Mouse (Mus musculus) inflammation-experienced regulatory T-cells, adult 6 months (primary cell): ENCODE results near the gene Gm17662. TPM values are rescaled to one million over a fixed set of nuclear protein-coding genes. Genes with fewer than 3 reads are reported as not detected.

Source experiments
- ATAC-seq: one replicate; pipeline ENCODE4 v1.8.0; 2017
- polyA plus RNA-seq, 3 experiments: library from polyadenylated mRNA; unstranded; fragments of 100-300 nt; shearing (Covaris generic); gene quantifications; one replicate each; pipeline ENCODE4 v1.2.1; 2017

The Gm17662 gene
- not detected for polyA plus RNA-seq

DNA sequence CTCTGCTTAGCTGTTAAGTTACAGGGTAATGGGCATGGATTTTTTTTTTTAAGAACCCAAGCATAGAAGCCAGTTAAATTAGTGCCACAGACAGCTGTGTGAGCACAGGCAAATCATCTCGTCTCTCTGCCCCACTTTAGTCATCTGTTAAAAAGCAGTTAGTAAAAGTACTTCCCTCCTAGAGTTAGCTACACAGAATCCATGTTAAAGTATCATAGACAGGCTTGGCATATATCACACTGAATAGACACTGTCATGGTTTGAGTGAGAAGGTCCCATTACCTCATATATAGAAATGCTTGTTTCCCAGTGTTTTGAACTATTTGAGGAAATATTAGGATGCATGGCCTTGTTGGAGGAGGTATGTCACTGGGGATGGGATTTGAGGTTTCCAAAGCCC, at the start of gene Gm17662:
Gm17662 (plus strand) TSS at position 301 of the 400 bp plus-strand sequence.
- no peak for ATAC-seq

DNA sequence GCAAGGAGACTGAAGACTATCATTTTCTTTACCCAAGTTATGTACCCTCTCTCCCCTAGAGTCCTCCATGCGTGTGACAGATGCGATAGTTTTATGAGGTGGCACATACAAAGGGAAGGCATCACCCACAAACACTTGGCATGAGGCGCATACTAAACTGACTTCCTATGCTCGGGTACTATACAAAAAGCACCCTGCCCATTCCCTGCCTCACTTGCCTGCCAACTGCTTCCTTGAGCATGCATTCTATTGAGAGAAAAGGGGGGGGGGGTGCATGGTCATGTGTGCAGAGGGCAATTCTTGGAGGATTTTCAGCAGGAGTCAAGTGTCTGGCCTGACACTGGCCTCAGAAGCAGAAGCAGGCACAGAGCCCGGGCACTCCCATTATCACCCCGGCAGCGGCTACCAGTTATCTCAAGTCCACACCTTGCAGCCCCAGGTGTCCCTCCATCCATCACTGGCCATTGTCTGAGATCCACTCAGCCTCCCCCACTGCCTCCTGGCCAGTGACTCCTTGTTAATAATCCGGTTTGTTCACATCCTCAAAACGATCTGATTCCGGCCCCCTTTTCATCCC, 46.3 kb upstream of the Gm17662 start:
- ATAC-seq: no peak

DNA sequence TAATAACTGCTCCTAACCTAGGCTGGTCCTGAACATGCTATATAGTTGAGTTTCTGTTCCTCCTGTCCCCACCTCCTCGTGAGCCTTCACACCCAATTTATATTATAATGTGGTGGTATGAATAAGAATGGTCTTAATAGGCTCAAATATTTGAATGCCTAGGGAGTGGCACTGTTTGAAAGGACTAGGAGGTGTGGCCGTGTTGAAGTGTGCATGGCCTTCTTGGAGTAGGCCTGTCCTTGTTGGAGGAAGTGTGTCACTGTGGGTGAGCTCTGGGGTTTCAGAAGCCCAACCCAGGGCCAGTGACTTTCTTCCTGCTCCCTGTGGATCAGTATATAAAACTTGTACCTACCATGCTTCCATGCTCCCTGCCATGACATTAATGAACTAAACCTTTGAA, 43.5 kb upstream of the Gm17662 start:
- ATAC-seq: no peak

DNA sequence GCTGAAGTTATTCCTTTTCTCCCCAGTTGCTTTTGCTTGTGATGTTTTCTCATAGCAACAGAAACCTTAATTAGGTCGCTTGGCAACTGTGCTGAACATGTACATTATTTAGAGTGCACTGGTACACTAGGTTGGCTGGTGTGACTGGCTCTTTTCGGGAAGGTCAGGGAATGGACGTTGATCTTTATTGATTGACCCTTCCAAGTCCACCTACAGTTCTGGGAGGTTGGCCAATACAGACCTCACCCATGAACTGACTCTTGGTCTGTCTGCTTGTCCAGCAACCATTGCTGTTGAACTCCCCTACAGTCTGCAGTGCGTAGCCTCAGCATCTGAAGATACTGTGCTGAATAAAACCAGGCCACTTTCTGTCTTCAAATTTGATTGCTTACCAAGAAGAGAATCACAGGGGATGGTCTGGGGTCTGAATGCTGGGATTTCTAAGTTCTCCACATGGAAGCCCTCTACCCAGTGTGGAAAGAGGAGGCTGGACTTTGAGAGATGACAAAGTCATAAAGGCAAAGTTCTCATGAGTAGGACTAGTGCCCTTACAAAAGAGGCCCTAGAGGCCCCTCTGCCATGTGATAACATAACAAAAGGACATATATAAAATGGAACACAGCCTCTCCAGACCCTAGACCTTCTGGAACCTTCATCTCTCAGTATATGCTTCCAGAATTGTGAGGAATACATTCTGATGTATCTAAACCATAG, 40.5 kb upstream of the Gm17662 start:
- no peak for ATAC-seq

DNA sequence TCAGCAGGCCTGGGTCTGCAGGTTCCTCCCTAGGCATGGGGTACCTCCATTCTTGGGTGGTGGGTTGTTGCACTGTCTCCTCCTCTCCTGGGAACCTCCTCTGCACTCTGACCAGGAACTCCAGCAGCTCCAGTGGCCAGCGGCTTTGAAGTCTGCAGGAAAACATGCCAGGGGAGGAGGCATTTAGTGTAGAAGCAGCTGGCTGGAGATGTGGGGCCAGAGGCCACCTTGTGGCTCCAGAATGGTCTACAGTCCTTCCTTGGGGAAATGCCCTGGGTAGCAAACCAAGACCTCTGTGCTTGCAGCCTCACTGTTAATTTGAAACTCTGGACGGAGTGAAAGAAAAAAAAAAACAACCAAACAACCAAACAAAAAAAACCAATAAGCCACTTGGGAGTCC, 39.6 kb upstream of the Gm17662 start:
- ATAC-seq: no peak

DNA sequence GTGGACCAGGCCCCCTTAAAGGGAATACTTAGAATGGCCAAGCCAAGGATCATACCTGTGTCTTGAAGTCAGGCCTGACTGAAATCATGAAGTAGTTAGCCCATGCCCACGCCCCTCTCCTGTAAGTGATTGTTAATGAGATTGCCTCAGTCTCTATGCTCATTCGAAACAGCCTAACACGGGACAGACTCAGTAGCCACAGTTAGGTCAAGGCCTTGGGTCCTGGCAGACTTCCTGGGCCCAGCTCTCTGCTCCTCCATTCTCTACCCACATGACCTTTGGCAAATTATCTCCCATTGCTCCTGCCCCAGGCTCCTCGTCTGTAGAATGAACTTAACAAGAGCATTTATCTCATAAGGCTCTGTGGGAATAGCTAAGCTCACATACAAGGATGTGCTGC, 38.1 kb upstream of the Gm17662 start:
- ATAC-seq: no peak

DNA sequence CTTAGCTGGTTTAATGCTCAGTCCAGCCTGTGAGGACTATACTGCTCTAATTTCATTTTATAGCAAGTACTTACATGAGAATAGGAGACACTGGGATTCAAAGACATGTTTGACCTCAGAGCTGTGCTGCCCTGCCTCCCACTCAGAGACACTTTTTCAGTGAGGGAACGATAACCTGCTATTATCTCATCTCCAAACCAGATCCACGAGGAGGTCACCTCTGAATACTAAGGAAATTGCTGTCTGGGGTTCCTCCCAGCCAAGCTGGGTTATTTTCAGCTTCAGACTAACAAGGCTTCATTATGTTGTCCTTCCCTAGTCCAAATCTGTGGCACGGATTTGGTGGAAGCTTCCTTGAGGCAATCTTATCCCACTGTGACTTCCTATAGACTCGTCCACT, 37.2 kb upstream of the Gm17662 start:
- no peak for ATAC-seq

DNA sequence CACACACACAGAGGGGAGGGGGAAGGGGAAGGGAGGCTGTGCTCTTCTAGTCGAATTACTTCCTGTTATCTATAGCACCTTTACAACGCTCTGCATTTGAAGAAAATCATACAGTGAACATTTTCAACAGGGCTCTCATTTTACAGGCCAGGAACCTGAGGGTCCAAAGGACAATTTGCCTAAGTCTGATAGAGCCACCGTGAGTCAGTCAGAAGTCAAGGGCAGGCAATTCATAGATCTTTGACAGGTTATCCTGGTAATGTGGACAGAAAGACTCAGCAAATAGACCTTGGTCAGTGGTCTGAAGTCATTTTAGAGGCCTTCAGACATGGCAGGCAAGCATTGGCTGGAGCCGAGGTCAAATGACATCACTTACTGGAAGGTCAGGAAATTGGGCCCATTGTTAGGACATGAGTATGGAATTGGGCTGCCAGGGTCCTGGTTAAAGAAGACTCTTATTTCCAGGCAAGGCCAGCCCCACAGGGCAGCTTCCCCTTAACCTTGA, 33.5 kb upstream of the Gm17662 start:
- ATAC-seq: no peak

DNA sequence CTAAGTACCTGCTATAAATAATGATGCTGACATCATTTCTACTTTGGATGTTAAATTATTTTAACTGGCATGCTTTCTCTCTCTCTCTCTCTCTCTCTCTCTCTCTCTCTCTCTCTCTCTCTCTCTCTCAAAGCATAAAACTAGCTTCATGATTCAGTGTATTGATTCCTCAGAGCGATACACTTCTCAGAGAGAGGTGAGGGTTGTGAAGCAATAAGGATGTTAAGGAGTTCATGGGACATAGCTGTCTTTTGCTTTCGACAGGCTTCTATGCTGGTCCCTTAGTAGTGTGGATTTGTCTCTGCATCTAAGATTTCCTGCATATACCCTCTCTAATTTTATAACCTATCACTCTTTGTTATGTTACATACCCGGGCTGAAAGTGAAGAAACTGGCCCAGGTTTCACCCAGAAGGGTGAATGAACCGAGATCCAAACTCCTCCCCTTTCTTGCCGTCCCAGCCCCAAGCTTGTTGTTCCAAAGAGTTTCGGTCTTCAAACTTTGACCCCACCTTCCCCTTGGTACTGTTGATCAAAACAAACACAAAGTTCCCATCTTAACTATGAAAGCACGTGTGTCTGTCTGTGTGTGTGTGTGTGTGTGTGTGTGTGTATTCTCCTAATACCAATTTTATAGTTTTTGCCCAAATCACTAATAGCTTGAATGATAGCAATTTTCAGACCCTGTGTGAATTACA, 32.6 kb upstream of the Gm17662 start:
- no peak for ATAC-seq

DNA sequence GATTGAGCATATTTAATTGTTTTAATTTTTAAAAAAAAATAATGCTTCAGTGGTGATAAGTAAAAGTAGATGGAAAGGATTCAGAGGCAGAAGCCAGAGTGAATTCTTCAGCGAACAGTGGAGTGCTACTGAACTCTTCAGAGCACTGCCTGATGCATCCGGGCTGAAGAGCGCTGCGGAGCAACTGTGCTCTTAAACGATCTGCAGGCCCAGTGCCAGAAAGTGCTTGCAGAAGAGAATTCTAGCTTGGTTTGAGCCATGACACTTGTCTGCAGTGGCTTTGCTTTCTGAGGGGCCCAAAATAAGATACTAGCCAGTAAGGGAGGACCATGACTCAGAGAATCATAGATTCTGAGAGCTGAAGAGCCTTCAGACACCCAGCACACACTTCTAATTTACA, 28.2 kb upstream of the Gm17662 start:
- no peak for ATAC-seq

DNA sequence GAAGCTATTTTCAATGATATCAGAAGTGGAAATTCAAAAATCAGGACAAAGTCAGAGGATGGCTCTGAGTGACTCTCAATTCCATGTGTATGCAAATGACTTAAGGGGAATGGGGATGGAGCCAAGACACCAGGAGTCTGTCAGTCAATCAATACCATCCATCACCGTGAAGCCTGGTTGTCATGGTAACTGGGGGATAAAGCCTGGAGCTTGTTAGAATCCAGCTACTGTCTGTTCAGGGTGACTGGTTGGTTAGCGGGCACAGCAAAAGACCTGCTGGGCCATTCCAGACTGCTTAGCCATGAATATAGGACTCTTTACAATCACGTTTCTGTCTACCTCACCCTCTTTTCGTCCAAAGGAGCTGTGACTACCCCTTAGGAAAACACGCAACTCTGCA, 22.0 kb upstream of the Gm17662 start:
- no peak for ATAC-seq

DNA sequence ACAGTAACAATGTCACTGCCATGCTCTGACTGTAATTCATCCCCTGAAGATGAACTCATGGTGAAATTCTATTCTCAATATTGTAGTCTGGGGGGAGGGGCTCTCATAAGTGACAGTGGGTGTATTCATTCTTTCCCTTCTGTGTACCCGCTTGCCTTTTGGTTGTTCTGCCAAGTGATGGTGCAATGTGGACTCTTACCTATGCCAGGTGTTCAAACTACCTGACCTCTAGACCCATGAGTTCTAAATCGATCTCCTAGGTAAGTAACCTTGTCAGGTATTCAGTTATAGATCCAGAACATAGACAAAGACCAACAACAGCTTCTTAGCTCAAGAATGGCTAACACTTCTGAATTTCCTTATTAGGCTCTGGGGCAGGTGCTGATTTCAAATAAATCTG, 18.8 kb upstream of the Gm17662 start:
- ATAC-seq: no peak

DNA sequence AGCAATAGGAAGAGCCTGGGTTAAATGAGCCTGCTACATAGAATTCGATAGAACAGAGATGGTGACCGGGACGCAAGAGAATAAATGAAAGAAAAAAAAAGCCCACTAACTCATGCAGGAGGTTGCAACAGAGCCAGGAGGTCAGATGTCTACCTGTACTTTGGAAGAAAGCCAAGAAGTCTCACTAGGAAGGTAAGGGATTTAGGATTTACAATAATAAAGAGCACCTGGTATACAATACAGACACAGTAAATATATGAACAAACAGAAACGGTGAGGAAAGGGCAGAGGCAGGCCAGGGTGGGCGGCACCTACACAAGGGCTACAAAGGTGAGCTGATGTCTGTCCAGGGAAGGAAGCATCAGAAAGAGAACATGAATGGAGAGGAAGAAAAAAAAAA, 14.9 kb upstream of the Gm17662 start:
- ATAC-seq: no peak

DNA sequence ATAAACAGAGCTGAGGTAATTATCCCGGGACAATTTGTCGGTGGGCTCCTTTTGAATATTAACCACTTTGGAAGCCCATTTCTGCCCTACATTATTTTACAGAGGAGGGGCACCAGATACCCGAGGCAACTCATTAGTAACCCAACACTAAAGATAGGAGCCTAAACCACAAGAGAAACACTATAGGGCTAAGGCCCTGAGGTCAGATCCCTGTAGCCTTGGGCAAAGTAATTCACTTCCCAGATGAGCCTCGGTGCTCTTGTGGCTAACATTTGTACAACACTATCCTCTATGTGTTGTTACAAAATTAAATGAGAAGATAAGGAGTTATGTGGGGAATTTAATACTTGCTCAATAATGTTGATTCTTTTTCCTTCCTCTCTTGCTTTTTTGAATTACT, 13.6 kb upstream of the Gm17662 start:
- no peak for ATAC-seq

DNA sequence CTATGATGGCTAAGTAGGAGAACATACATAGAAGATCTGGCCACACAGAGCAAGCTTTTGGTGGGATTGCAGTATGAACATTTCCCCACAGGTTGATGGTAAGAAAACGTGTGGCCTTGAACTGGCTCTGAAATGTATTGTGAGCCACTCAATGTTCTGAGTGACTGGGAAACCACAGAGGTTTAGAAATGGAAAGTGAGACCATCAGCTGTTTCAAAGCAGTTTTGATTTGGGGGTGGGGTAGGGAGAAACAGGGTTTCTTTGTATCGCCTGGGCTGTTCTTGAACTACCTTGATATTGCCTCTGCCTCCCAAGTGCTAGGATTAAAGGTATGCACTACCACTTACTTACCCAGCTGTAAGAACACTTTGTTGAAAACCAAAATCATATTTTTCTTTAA, 1.9 kb upstream of the Gm17662 start:
- ATAC-seq: no peak

DNA sequence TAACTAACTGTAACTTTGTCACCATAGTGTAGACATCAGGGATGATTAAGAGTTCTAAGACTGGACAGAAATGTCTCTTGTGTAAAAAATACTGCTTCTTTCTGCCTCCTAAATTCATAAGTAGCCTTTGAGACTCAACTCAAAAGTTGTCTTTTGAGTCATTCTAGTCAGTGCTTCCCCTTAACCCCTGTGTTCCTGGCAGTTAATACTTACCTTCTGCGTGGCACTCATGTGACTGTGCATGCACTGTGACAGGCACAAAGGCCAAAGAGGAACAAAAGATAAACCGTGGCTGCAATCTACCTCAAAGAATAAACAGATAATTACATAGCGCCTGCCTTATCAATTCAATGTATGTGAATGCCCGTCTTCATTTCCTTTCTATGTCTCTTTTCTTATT, 694 bp downstream of the Gm17662 start:
- ATAC-seq: no peak

DNA sequence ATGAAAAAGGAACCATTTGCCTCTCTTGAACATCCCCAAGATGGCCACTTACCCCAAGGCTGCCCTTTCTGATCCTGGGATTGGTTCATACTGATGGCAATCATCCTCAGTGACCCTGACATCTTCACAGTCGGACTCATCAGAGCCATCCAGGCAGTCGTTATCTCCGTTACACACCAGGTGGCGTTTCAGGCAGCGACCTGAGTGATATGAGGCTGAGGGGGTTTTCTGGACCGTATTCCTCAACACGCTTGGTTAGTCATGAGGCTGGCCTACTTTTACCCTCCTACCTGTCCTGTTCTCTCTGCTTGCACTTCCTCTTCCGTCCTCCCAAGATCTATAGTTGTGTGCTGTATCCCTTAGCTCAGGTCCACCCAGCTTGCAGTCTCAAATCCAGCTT, 4.1 kb downstream of the Gm17662 start:
- ATAC-seq: no peak

DNA sequence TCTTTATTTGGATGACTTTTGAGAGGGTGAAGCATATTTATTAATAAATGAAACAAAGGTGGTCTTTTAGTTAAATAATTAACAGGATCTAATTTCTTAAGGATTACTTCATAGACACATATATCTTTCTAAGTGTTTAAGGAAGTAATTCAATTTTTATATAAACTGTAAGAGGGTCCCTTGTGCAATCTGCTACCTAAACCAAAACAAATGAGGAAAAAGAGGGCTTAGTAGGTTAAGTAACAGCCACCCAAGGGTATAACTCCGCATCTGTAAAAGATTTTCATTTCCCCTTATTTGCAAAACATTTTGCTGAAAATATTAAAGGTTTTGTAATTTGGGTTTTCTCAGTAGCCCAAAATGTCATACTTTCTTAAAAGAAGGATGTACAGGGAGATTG, 7.3 kb downstream of the Gm17662 start:
- ATAC-seq: no peak

DNA sequence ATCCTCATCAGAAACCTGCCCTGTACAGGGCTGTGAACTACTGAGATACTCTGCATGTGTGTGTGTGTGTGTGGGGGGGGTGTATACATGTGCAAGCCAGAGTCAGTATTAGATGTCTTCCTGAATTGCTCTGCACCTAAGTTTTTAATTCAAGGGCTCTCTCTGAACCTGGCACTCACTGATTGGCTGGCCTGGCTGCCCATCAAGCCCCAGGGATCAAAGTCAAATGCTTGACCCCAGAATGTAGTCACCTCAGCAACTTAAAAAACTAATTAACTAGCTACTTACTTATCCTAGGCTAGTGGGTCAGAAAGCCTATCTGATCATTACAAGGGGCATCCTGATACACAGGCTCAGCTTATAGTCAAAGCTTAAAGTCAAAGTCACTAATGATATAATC, 12.5 kb downstream of the Gm17662 start:
- ATAC-seq: no peak

DNA sequence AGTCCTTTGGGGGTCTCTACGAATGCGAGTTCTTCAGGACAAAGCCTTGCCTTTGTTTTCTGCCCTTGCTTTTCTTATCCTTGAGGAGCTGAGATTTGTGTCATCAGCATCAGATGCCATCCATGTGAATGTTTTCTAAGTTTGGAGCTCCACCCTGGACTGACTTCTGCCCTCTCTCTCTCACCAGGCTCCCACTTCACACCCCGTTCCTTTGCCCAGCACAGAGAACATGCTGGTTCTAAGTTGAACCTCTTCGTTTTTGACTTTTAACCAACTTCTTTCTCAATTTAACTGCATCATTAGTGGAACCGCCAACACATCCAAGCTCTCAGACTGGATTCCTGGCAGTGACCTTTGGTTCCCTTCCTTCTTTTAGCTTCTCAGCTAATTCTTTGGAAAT, 13.1 kb downstream of the Gm17662 start:
- ATAC-seq: no peak

DNA sequence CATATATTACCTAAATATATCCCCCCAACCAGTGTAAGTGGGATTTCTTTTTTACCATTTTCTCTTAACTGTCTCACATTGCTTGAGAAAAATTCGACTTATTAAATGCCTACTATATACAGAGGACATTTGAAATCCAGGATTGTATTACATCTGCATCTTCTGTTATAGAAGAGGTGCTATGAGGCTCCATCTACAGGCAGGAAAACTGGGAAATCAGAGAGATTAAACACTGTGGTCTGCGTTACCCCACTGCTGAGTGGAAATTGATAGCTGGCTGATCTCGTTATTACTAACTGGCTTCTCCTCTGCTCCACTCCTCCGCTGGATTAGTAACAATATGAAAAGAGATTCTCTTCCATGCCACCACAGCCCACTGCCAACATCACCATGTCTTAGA, 18.7 kb downstream of the Gm17662 start:
- no peak for ATAC-seq

DNA sequence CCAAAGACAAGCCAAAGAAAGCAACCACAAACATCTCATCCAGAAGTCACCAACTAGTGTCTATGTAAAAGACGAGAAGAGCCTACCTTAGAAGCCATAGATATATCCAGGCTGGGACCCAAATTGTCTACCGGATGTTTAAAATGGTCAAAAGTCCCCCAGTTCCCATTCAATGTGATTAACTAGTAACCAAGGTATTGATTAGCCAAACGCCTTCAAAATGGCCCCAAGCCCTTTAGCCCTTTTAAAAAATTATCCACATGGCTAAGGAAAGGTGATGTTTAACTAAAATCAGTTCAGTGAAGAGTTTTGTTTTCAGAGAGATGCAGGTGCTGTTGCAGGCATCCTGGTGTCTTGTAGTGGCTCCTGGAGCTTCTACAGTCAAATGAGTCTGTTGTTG, 19.2 kb downstream of the Gm17662 start, which contains the start of gene C8a:
C8a (minus strand) TSS at position 76 of the 400 bp plus-strand sequence.
- no peak for ATAC-seq

DNA sequence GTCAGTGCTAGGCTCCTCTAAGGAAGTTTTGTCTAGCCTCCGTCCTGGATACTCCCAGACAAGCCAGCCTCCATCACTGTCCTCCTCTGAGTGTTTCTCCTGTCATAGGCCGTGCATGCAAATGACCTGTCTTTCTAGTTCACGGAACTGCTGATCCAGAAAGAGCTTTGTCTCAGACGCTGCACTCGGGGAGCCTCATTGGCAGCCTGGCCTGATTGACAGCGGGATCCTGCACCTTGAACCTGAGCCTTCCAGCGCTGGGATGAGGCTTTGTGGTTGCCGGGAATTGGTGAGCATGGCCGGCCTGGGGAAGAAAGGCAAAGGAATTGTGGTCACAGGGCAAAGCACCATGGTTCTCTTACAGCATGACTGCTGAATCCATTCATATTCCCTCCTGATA, 30.4 kb downstream of the Gm17662 start:
- no peak for ATAC-seq
